Mouse (Mus musculus): ENCODE data around the gene Sh3bp5. TPM values are rescaled to one million over a fixed set of nuclear protein-coding genes. Genes with fewer than 3 reads are reported as not detected.
A peak's percentile ranks its signal among the peaks of the same experiment; 100 is the strongest.

Sh3bp5 gene
- polyA plus RNA-seq, 1 experiment from 2014 or later, result 29.7 TPM

GRCm38 (mm10) chr14:31367951-31368350 is 67.9 kb downstream of the Sh3bp5 start:
- no peak for DNase-seq
- no peaks in the 10 kb centered on the region for H3K9me3 ChIP-seq (ENCODE audit: low read length)
- H3K27ac ChIP-seq (ENCODE audit: low read depth), result no peak overlapping the region
- no peaks in the 10 kb centered on the region for H3K27me3 ChIP-seq (ENCODE audit: insufficient read depth, low read length)
- WGBS (ENCODE audit: insufficient replicate concordance), result 80% methylated on average over 7 of the region's 7 CpGs
- H3K9ac ChIP-seq (replicated peaks), result no peak overlapping the region
- TF ChIP-seq EP300 (IDR thresholded peaks at IDR 0.05; ENCODE audit: low read depth) (no peak), CTCF (IDR thresholded peaks at IDR 0.05; ENCODE audit: low read depth) (no peak)
- ATAC-seq, result no peak
- H3K4me1 ChIP-seq (ENCODE audit: insufficient read depth), result no peaks in the 10 kb centered on the region
- no peak overlapping the region for H3K4me3 ChIP-seq (ENCODE audit: low read depth, low read length)
- no peak overlapping the region for H3K4me2 ChIP-seq (ENCODE audit: low read depth, low read length)
- peaks cover 69% of the 10 kb centered on the region for H3K36me3 ChIP-seq (replicated peaks; ENCODE audit: insufficient read depth, low read length)

GRCm38 (mm10) chr14:31365350-31365749 is 70.5 kb downstream of the Sh3bp5 start:
- no peak overlapping the region for H3K4me2 ChIP-seq (ENCODE audit: low read depth, low read length)
- no peak overlapping the region for H3K9ac ChIP-seq (replicated peaks)
- H3K4me1 ChIP-seq (ENCODE audit: insufficient read depth), result no peaks in the 10 kb centered on the region
- ATAC-seq (no peak), DNase-seq (peak; percentile 77)
- H3K4me3 ChIP-seq (ENCODE audit: low read depth, low read length), result no peak overlapping the region
- H3K27me3 ChIP-seq (ENCODE audit: insufficient read depth, low read length), result no peaks in the 10 kb centered on the region
- H3K36me3 ChIP-seq (replicated peaks; ENCODE audit: insufficient read depth, low read length), result peaks cover 57% of the 10 kb centered on the region
- TF ChIP-seq CTCF (IDR thresholded peaks at IDR 0.05; ENCODE audit: low read depth) (peak; percentile 72), EP300 (IDR thresholded peaks at IDR 0.05; ENCODE audit: low read depth) (no peak)
- no peak overlapping the region for H3K27ac ChIP-seq (ENCODE audit: low read depth)
- H3K9me3 ChIP-seq (ENCODE audit: low read length), result no peaks in the 10 kb centered on the region

GRCm38 (mm10) chr14:31364589-31364988 is 71.3 kb downstream of the Sh3bp5 start:
- Histone ChIP-seq H3K9ac (replicated peaks) (no peak overlapping the region), H3K4me3 (ENCODE audit: low read depth, low read length) (no peak overlapping the region), H3K4me1 (ENCODE audit: insufficient read depth) (no peaks in the 10 kb centered on the region), H3K36me3 (replicated peaks; ENCODE audit: insufficient read depth, low read length) (peaks cover 57% of the 10 kb centered on the region), H3K27ac (ENCODE audit: low read depth) (no peak overlapping the region), H3K27me3 (ENCODE audit: insufficient read depth, low read length) (no peaks in the 10 kb centered on the region), H3K4me2 (ENCODE audit: low read depth, low read length) (no peak overlapping the region), H3K9me3 (ENCODE audit: low read length) (no peaks in the 10 kb centered on the region)
- 66% methylated on average over 4 of the region's 4 CpGs for WGBS (ENCODE audit: insufficient replicate concordance)
- DNase-seq, result no peak
- ATAC-seq, result peak; percentile 56; the same call in 1 of the 2 replicates
- no peak; the same call in 1 of the 2 replicates for TF ChIP-seq EP300 (IDR thresholded peaks at IDR 0.05; ENCODE audit: low read depth)
- no peak for TF ChIP-seq CTCF (IDR thresholded peaks at IDR 0.05; ENCODE audit: low read depth)

- Histone ChIP-seq H3K36me3 (replicated peaks; ENCODE audit: insufficient read depth, low read length) (peaks cover 58% of the 10 kb centered on the region), H3K27ac (ENCODE audit: low read depth) (no peak overlapping the region), H3K9me3 (ENCODE audit: low read length) (no peaks in the 10 kb centered on the region), H3K9ac (replicated peaks) (no peak overlapping the region), H3K4me2 (ENCODE audit: low read depth, low read length) (no peak overlapping the region), H3K4me1 (ENCODE audit: insufficient read depth) (no peaks in the 10 kb centered on the region), H3K4me3 (ENCODE audit: low read depth, low read length) (no peak overlapping the region), H3K27me3 (ENCODE audit: insufficient read depth, low read length) (no peaks in the 10 kb centered on the region)
- ATAC-seq, result no peak
- no peak for TF ChIP-seq CTCF (IDR thresholded peaks at IDR 0.05; ENCODE audit: low read depth)
- TF ChIP-seq EP300 (IDR thresholded peaks at IDR 0.05; ENCODE audit: low read depth), result no peak
- no peak for DNase-seq
- whole genome bisulfite sequencing (ENCODE audit: insufficient replicate concordance), result 59% methylated on average over 2 of the region's 2 CpGs
Observed at GRCm38 (mm10) chr14:31362236-31362635, 73.6 kb downstream of the Sh3bp5 start.

- H3K36me3 ChIP-seq (replicated peaks; ENCODE audit: insufficient read depth, low read length), result peaks cover 43% of the 10 kb centered on the region
- H3K9me3 ChIP-seq (ENCODE audit: low read length), result no peaks in the 10 kb centered on the region
- H3K4me1 ChIP-seq (ENCODE audit: insufficient read depth), result no peaks in the 10 kb centered on the region
- WGBS (ENCODE audit: insufficient replicate concordance), result 52% methylated on average over 1 of the region's 1 CpGs
- no peak overlapping the region for H3K27ac ChIP-seq (ENCODE audit: low read depth)
- no peak for ATAC-seq
- no peak overlapping the region for H3K9ac ChIP-seq (replicated peaks)
- H3K4me3 ChIP-seq (ENCODE audit: low read depth, low read length), result no peak overlapping the region
- no peak for DNase-seq
- no peak overlapping the region for H3K4me2 ChIP-seq (ENCODE audit: low read depth, low read length)
- no peaks in the 10 kb centered on the region for H3K27me3 ChIP-seq (ENCODE audit: insufficient read depth, low read length)
- no peak for TF ChIP-seq CTCF (IDR thresholded peaks at IDR 0.05; ENCODE audit: low read depth)
- peak; percentile 36; the same call in 1 of the 2 replicates for TF ChIP-seq EP300 (IDR thresholded peaks at IDR 0.05; ENCODE audit: low read depth)
Observed at GRCm38 (mm10) chr14:31345367-31345766, 90.5 kb downstream of the Sh3bp5 start.

- 79% methylated on average over 8 of the region's 8 CpGs for WGBS (ENCODE audit: insufficient replicate concordance)
- H3K27ac ChIP-seq (ENCODE audit: low read depth), result no peak overlapping the region
- H3K4me2 ChIP-seq (ENCODE audit: low read depth, low read length), result no peak overlapping the region
- TF ChIP-seq CTCF (IDR thresholded peaks at IDR 0.05; ENCODE audit: low read depth) (no peak), EP300 (IDR thresholded peaks at IDR 0.05; ENCODE audit: low read depth) (no peak)
- H3K4me3 ChIP-seq (ENCODE audit: low read depth, low read length), result no peak overlapping the region
- H3K9me3 ChIP-seq (ENCODE audit: low read length), result no peaks in the 10 kb centered on the region
- ATAC-seq (no peak), DNase-seq (no peak)
- H3K9ac ChIP-seq (replicated peaks), result no peak overlapping the region
- no peaks in the 10 kb centered on the region for H3K27me3 ChIP-seq (ENCODE audit: insufficient read depth, low read length)
- 0 out of 2 replicates have a peak, but pooled peaks cover 3% of the 10 kb centered on the region for H3K4me1 ChIP-seq (ENCODE audit: insufficient read depth)
- H3K36me3 ChIP-seq (replicated peaks; ENCODE audit: insufficient read depth, low read length), result peaks cover 38% of the 10 kb centered on the region
Observed at GRCm38 (mm10) chr14:31343241-31343640, 92.6 kb downstream of the Sh3bp5 start.

- Histone ChIP-seq H3K4me3 (ENCODE audit: low read depth, low read length) (peak overlapping the region; percentile 88), H3K4me2 (ENCODE audit: low read depth, low read length) (peak overlapping the region; percentile 71), H3K9ac (replicated peaks) (no peak overlapping the region), H3K4me1 (ENCODE audit: insufficient read depth) (0 out of 2 replicates have a peak, but pooled peaks cover 3% of the 10 kb centered on the region), H3K27ac (ENCODE audit: low read depth) (no peak overlapping the region), H3K9me3 (ENCODE audit: low read length) (no peaks in the 10 kb centered on the region), H3K27me3 (ENCODE audit: insufficient read depth, low read length) (no peaks in the 10 kb centered on the region), H3K36me3 (replicated peaks; ENCODE audit: insufficient read depth, low read length) (peaks cover 14% of the 10 kb centered on the region)
- DNase-seq (no peak), ATAC-seq (no peak)
- TF ChIP-seq CTCF (IDR thresholded peaks at IDR 0.05; ENCODE audit: low read depth) (no peak), EP300 (IDR thresholded peaks at IDR 0.05; ENCODE audit: low read depth) (no peak)
Observed at GRCm38 (mm10) chr14:31337947-31338346, 97.9 kb downstream of the Sh3bp5 start.

Data from liver, postnatal 0 days (tissue).